Mouse (Mus musculus) stomach, embryonic 16.5 days (tissue): ENCODE results near the gene Cmtm2a. TPM values are rescaled to one million over a fixed set of nuclear protein-coding genes. Genes with fewer than 3 reads are reported as not detected.
"Not testable (repeated sequence)": the region's sequence is repeated elsewhere in the genome, so short reads cannot be mapped to it uniquely, and the experiment has no call there.

ENCODE experiments used
- ATAC-seq: fragments of 200-750 bp; cut with Nextera tagmentation; 2 replicates; pipeline ENCODE4 v1.8.0; 2017; ENCODE audit warnings: moderate number of reproducible peaks, moderate TSS enrichment; ENCODE audit not compliant: insufficient read depth, low FRiP score
- H3K27ac ChIP-seq: fragments of 300-500 bp; sonication (generic); 2 replicates; pipeline ENCODE4 v1.5.1; 2014; ENCODE audit warnings: low read length
- H3K27me3 ChIP-seq: fragments of 300-500 bp; sonication (generic); 2 replicates; pipeline ENCODE4 v1.6.1; 2014; ENCODE audit warnings: low read length, control low read depth, mixed read lengths; ENCODE audit not compliant: control insufficient read depth, insufficient read depth
- H3K36me3 ChIP-seq: fragments of 300-500 bp; sonication (generic); 2 replicates; pipeline ENCODE4 v1.6.1; 2014; ENCODE audit warnings: low read length; ENCODE audit not compliant: control insufficient read depth, insufficient read depth
- H3K4me1 ChIP-seq: fragments of 300-500 bp; sonication (generic); 2 replicates; pipeline ENCODE4 v1.6.1; 2014; ENCODE audit warnings: low read length, control low read depth, mixed read lengths; ENCODE audit not compliant: control insufficient read depth, insufficient read depth
- H3K4me2 ChIP-seq: fragments of 300-500 bp; sonication (generic); 2 replicates; pipeline ENCODE4 v1.6.1; 2014; ENCODE audit warnings: low read depth, low read length, mixed read lengths
- H3K4me3 ChIP-seq: fragments of 300-500 bp; sonication (generic); replicated peaks from 2 replicates; pipeline ENCODE4 v1.5.1; 2014; ENCODE audit warnings: mild to moderate bottlenecking, low read length
- H3K9ac ChIP-seq: fragments of 300-500 bp; sonication (generic); 2 replicates; pipeline ENCODE4 v1.6.1; 2014; ENCODE audit warnings: low read length
- H3K9me3 ChIP-seq: fragments of 300-500 bp; sonication (generic); replicated peaks from 2 replicates; pipeline ENCODE4 v1.6.1; 2016; ENCODE audit warnings: low read length, control low read depth; ENCODE audit not compliant: control insufficient read depth
- WGBS: fragments of 180-500 bp; shearing (Covaris S2); extraction: QIAGEN DNeasy Blood & Tissue Kit; methylation state at CpG from one replicate; pipeline ENCODE4 v1.1.7; 2014; 5-methylcytosine and 5-hydroxymethylcytosine counted together
- polyA plus RNA-seq: library from polyadenylated mRNA; unstranded; fragments of >200 nt; fragmentation: Nextera tagmentation; extraction: Ambion mirVana; gene quantifications from 2 replicates; pipeline ENCODE4 v1.2.1, GENCODE M21; 2015

The Cmtm2a gene
- not detected in 2 replicates for polyA plus RNA-seq

- not testable (repeated sequence) for H3K4me3 ChIP-seq, H3K27ac ChIP-seq, H3K9ac ChIP-seq, H3K4me2 ChIP-seq, H3K36me3 ChIP-seq, H3K9me3 ChIP-seq, H3K27me3 ChIP-seq, ATAC-seq, H3K4me1 ChIP-seq
- 84% methylated on average over 10 of the region's 12 CpGs for WGBS
Measured at GRCm38 (mm10) chr8:104293081-104293480, at the start of gene Cmtm2a. TSS of gene Cmtm2a (minus strand) at chr8:104293181.

- no peak overlapping the region for H3K4me2 ChIP-seq
- no peak overlapping the region for H3K4me3 ChIP-seq
- no peak overlapping the region for H3K9ac ChIP-seq
- H3K27ac ChIP-seq, result no peak overlapping the region
- H3K4me1 ChIP-seq, result peaks cover 9% of the 10 kb centered on the region; the same call in 1 of the 2 replicates
- 68% methylated on average over 5 of the region's 5 CpGs for WGBS
- H3K27me3 ChIP-seq, result no peaks in the 10 kb centered on the region
- H3K9me3 ChIP-seq, result no peaks in the 10 kb centered on the region
- ATAC-seq, result no peak
- no peaks in the 10 kb centered on the region; the same call in 1 of the 2 replicates for H3K36me3 ChIP-seq
Measured at GRCm38 (mm10) chr8:104342426-104342825, 49.4 kb upstream of the Cmtm2a start.

GRCm38 (mm10) chr8:104341678-104342077 lies 48.7 kb upstream of the Cmtm2a start:
- Histone ChIP-seq H3K27ac (peak overlapping the region; percentile 56), H3K9me3 (no peaks in the 10 kb centered on the region), H3K9ac (peak overlapping the region; percentile 91), H3K4me1 (peaks cover 9% of the 10 kb centered on the region; the same call in 1 of the 2 replicates), H3K4me2 (peak overlapping the region; percentile 76), H3K27me3 (no peaks in the 10 kb centered on the region), H3K36me3 (no peaks in the 10 kb centered on the region; the same call in 1 of the 2 replicates), H3K4me3 (peak overlapping the region; percentile 72)
- WGBS, result 46% methylated on average over 6 of the region's 6 CpGs
- ATAC-seq, result no peak

- WGBS, result 0% methylated on average over 24 of the region's 24 CpGs
- Histone ChIP-seq H3K9ac (peak overlapping the region; percentile 91), H3K27me3 (no peaks in the 10 kb centered on the region), H3K27ac (peak overlapping the region; percentile 87), H3K9me3 (no peaks in the 10 kb centered on the region), H3K36me3 (no peaks in the 10 kb centered on the region; the same call in 1 of the 2 replicates), H3K4me2 (peak overlapping the region; percentile 76), H3K4me1 (peaks cover 9% of the 10 kb centered on the region; the same call in 1 of the 2 replicates), H3K4me3 (peak overlapping the region; percentile 72)
- peak; percentile 65 for ATAC-seq
Measured at GRCm38 (mm10) chr8:104341106-104341561, 48.2 kb upstream of the Cmtm2a start.

GRCm38 (mm10) chr8:104340233-104341105 lies 47.5 kb upstream of the Cmtm2a start:
- no peaks in the 10 kb centered on the region for H3K36me3 ChIP-seq
- H3K4me3 ChIP-seq, result peak overlapping the region; percentile 72
- peak overlapping the region; percentile 76 for H3K4me2 ChIP-seq
- under 1% methylated on average over 51 of the region's 54 CpGs for WGBS
- H3K27ac ChIP-seq, result peak overlapping the region; percentile 87
- H3K4me1 ChIP-seq, result peaks cover 9% of the 10 kb centered on the region; the same call in 1 of the 2 replicates
- H3K9ac ChIP-seq, result peak overlapping the region; percentile 91
- H3K9me3 ChIP-seq, result no peaks in the 10 kb centered on the region
- peak; percentile 83 for ATAC-seq
- no peaks in the 10 kb centered on the region for H3K27me3 ChIP-seq

GRCm38 (mm10) chr8:104339983-104340232 lies 46.9 kb upstream of the Cmtm2a start:
- peak overlapping the region; percentile 76 for H3K4me2 ChIP-seq
- no peaks in the 10 kb centered on the region for H3K9me3 ChIP-seq
- WGBS, result 1% methylated on average over 6 of the region's 6 CpGs
- peak overlapping the region; percentile 91 for H3K9ac ChIP-seq
- H3K27ac ChIP-seq, result peak overlapping the region; percentile 87
- H3K4me1 ChIP-seq, result peaks cover 9% of the 10 kb centered on the region; the same call in 1 of the 2 replicates
- H3K4me3 ChIP-seq, result peak overlapping the region; percentile 72
- no peaks in the 10 kb centered on the region for H3K27me3 ChIP-seq
- ATAC-seq, result no peak
- no peaks in the 10 kb centered on the region for H3K36me3 ChIP-seq

- H3K4me2 ChIP-seq, result peak within 1 kb of the TSS; percentile 76
- no peaks in the 10 kb centered on the region for H3K36me3 ChIP-seq
- peak within 1 kb of the TSS; percentile 87 for H3K27ac ChIP-seq
- WGBS, result 14% methylated on average over 17 of the region's 18 CpGs
- H3K4me3 ChIP-seq, result peak within 1 kb of the TSS; percentile 72
- peak within 1 kb of the TSS; percentile 91 for H3K9ac ChIP-seq
- H3K27me3 ChIP-seq, result no peaks in the 10 kb centered on the region
- peaks cover 9% of the 10 kb centered on the region; the same call in 1 of the 2 replicates for H3K4me1 ChIP-seq
- ATAC-seq, result no peak
- no peaks in the 10 kb centered on the region for H3K9me3 ChIP-seq
Measured at GRCm38 (mm10) chr8:104339229-104339982, 46.4 kb upstream of the Cmtm2a start, which contains the start of gene Cmtm3. TSS of gene Cmtm3 (plus strand) at chr8:104339410.

GRCm38 (mm10) chr8:104337890-104338289 lies 44.9 kb upstream of the Cmtm2a start:
- Histone ChIP-seq H3K27me3 (no peaks in the 10 kb centered on the region), H3K9me3 (no peaks in the 10 kb centered on the region), H3K9ac (no peak overlapping the region), H3K4me1 (0 out of 2 replicates have a peak, but pooled peaks cover 3% of the 10 kb centered on the region), H3K27ac (no peak overlapping the region), H3K4me2 (no peak overlapping the region), H3K4me3 (no peak overlapping the region), H3K36me3 (no peaks in the 10 kb centered on the region)
- WGBS, result 53% methylated on average over 3 of the region's 3 CpGs
- no peak for ATAC-seq

- 85% methylated on average over 1 of the region's 1 CpGs for WGBS
- ATAC-seq, result no peak
- no peak overlapping the region for H3K27ac ChIP-seq
- no peak overlapping the region for H3K4me2 ChIP-seq
- no peaks in the 10 kb centered on the region for H3K27me3 ChIP-seq
- H3K36me3 ChIP-seq, result no peaks in the 10 kb centered on the region
- H3K9ac ChIP-seq, result no peak overlapping the region
- no peak overlapping the region for H3K4me3 ChIP-seq
- no peaks in the 10 kb centered on the region for H3K9me3 ChIP-seq
- 0 out of 2 replicates have a peak, but pooled peaks cover 3% of the 10 kb centered on the region for H3K4me1 ChIP-seq
Measured at GRCm38 (mm10) chr8:104336806-104337205, 43.8 kb upstream of the Cmtm2a start.
